Mouse (Mus musculus) liver, embryonic 12.5 days (tissue): Measurements from ENCODE around the gene Dydc2. TPM values are rescaled to one million over a fixed set of nuclear protein-coding genes. Genes with fewer than 3 reads are reported as not detected.
"Not testable (repeated sequence)": the region's sequence is repeated elsewhere in the genome, so short reads cannot be mapped to it uniquely, and the experiment has no call there.

Experiments
- ATAC-seq: fragments of 200-750 bp; cut with Nextera tagmentation; 2 replicates; pipeline ENCODE4 v1.8.0; 2017; ENCODE audit warnings: moderate number of reproducible peaks, mild to moderate bottlenecking, moderate library complexity
- H3K27ac ChIP-seq: fragments of 300-500 bp; sonication (generic); 2 replicates; pipeline ENCODE4 v1.5.1; 2016; ENCODE audit warnings: mild to moderate bottlenecking
- H3K27me3 ChIP-seq: fragments of 300-500 bp; sonication (generic); replicated peaks from 2 replicates; pipeline ENCODE4 v1.6.1; 2016; ENCODE audit warnings: mild to moderate bottlenecking, moderate library complexity
- H3K36me3 ChIP-seq: fragments of 300-500 bp; sonication (generic); 2 replicates; pipeline ENCODE4 v1.6.1; 2016; ENCODE audit warnings: mild to moderate bottlenecking, moderate library complexity
- H3K4me1 ChIP-seq: fragments of 300-500 bp; sonication (generic); 2 replicates; pipeline ENCODE4 v1.6.1; 2016
- H3K4me2 ChIP-seq: fragments of 300-500 bp; sonication (generic); 2 replicates; pipeline ENCODE4 v1.6.1; 2016; ENCODE audit warnings: mild to moderate bottlenecking, moderate library complexity
- H3K4me3 ChIP-seq: fragments of 300-500 bp; sonication (generic); 2 replicates; pipeline ENCODE4 v1.5.1; 2016; ENCODE audit warnings: mild to moderate bottlenecking, moderate library complexity
- H3K9ac ChIP-seq: fragments of 300-500 bp; sonication (generic); 2 replicates; pipeline ENCODE4 v1.6.1; 2016; ENCODE audit warnings: mild to moderate bottlenecking, moderate library complexity
- H3K9me3 ChIP-seq: fragments of 300-500 bp; sonication (generic); replicated peaks from 2 replicates; pipeline ENCODE4 v1.6.1; 2016; ENCODE audit warnings: mild to moderate bottlenecking, moderate library complexity
- WGBS: fragments of 180-500 bp; shearing (Covaris S2); methylation state at CpG from one replicate; pipeline ENCODE4 v1.1.7; 2016; ENCODE audit not compliant: insufficient replicate concordance; 5-methylcytosine and 5-hydroxymethylcytosine counted together
- polyA plus RNA-seq: library from polyadenylated mRNA; unstranded; fragments of >200 nt; fragmentation: Nextera tagmentation; extraction: Ambion mirVana; gene quantifications from 2 replicates; pipeline ENCODE4 v1.2.1, GENCODE M21; 2016

Gene Dydc2
- polyA plus RNA-seq, 1 experiment from 2014 or later: not detected

DNA sequence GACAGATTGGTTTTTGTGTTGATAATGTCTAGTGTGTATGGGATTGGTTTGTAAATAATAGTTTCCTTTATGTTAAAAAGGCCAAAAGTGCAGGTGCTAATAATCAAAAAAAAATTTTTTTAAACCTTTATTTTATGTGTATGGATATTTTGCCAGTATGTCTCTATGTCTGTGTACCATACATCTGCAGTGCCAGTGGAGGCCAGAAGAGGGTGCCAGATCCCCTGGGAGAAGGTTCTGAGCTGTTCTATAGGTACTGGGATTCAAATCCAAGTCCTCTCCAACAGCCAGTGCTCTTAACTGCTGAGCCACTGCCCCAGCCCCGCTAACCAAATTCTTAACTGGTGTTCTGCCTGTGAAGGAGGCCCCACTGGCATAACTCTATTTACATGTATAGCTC, 18.5 kb upstream of the Dydc2 start:
- Histone ChIP-seq H3K9ac (no peak overlapping the region), H3K36me3 (no peaks in the 10 kb centered on the region), H3K4me3 (no peak overlapping the region), H3K4me2 (no peak overlapping the region), H3K4me1 (no peaks in the 10 kb centered on the region), H3K9me3 (no peaks in the 10 kb centered on the region), H3K27me3 (no peaks in the 10 kb centered on the region), H3K27ac (no peak overlapping the region)
- 54% methylated on average over 1 of the region's 1 CpGs for WGBS
- no peak for ATAC-seq

DNA sequence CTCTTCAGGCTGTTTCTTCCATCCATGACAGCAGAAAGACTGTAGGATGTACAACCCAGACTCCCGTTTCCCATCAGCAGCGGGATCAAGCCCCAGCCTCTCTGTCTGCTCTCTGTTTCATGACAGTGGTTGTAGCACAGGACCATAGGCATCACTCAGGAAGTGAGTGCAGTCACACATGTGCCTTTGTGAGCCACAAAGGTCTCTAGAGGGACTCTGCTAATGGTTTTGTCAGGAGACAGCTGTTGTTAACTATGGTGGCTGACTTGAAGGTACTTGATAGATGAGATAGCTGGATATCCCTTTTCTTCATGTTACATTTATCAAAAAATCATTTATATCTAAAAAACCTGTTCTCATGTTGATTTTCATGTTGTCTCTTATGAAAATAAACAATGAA, 13.4 kb upstream of the Dydc2 start:
- no peaks in the 10 kb centered on the region for H3K4me1 ChIP-seq
- no peak overlapping the region for H3K4me2 ChIP-seq
- no peak overlapping the region for H3K4me3 ChIP-seq
- no peak overlapping the region for H3K9ac ChIP-seq
- no peaks in the 10 kb centered on the region for H3K9me3 ChIP-seq
- no peak overlapping the region for H3K27ac ChIP-seq
- WGBS: 60% methylated on average over 2 of the region's 2 CpGs
- no peaks in the 10 kb centered on the region for H3K36me3 ChIP-seq
- no peaks in the 10 kb centered on the region for H3K27me3 ChIP-seq
- no peak for ATAC-seq

DNA sequence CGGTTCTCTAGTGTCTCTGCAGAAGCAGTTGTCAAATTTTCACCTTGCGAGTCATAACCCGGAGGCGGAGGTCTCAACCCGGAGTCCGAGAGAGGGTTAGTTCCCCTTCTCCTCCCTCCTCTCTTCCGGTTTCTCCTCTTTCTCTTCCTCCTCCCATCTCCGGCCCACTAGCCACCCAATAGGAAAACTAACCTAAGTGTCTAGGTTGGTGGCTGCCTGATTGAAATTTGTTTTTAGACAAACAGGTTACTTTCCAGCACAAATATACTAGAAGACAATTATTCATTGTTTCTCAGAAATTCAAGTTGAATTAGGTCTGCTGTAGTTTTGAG, 3.9 kb upstream of the Dydc2 start:
- ATAC-seq: no peak
- H3K27ac ChIP-seq: no peak overlapping the region
- H3K9ac ChIP-seq: no peak overlapping the region
- peak overlapping the region; percentile 45 for H3K4me3 ChIP-seq
- peaks cover 17% of the 10 kb centered on the region for H3K4me1 ChIP-seq
- no peaks in the 10 kb centered on the region for H3K9me3 ChIP-seq
- 3% methylated on average over 8 of the region's 8 CpGs for WGBS
- no peaks in the 10 kb centered on the region for H3K36me3 ChIP-seq
- H3K27me3 ChIP-seq: peaks cover 16% of the 10 kb centered on the region
- H3K4me2 ChIP-seq: peak overlapping the region; percentile 69

DNA sequence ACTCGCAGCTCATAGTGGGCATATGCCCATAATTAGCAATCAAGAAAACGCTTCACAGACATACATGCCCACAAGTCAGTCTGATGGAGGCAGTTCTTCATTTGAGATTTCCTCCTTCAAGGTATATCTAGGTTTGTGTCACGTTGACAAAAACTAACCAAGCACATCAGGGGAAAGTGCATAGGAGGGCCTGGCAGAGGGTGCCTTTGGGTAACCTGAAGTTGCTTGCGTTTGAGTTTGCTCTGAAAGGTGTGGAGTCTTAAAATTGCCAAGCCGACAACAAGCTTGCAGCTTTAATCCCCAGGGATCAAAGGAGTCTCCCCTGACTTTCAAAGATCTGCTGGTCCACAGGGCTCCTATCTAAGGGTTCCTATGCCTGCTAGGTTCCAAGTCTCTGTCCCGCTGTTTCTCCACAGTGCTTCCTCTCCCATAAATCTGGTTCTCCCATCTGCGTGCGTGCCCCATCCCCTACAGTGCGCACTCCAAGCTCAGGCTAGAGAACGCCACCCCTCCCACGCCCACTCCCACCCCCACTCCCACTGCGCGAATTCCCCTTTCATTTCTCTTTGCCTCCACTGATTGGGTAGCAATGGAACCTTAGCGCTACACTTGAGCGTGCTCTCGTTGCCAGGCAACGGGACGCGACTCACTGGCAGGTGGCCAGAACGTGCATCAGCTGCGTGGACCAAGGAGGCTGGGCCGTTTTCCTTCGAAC, 3.4 kb upstream of the Dydc2 start, which contains the start of gene Dydc1:
TSS of gene Dydc1 (plus strand) at position 683 of the 715 bp plus-strand sequence.
- Histone ChIP-seq H3K4me2 (peak within 1 kb of the TSS; percentile 69), H3K27me3 (peaks cover 16% of the 10 kb centered on the region), H3K4me1 (peaks cover 17% of the 10 kb centered on the region), H3K36me3 (no peaks in the 10 kb centered on the region), H3K9me3 (no peaks in the 10 kb centered on the region), H3K4me3 (peak within 1 kb of the TSS; percentile 45), H3K9ac (no peak within 1 kb of the TSS), H3K27ac (no peak within 1 kb of the TSS)
- ATAC-seq: no peak
- 14% methylated on average over 23 of the region's 23 CpGs for WGBS

DNA sequence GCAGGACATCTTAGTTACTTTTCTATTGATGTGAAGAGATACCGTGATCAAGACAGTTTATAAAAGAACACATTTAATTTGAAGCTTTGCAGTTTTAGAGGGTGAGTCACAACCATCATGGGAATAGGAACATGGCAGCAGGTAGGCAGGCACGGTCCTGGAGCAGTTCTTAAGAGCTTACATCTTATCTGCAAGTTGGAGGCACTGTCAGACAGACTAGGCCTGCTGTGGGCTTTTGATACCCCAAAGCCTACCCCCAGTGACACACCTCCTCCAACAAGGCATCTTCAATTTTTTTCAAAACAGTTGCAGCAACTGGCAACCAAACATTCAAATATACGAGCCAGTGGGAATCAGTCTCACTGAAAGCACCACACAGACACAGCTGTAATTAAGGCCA, 1.3 kb upstream of the Dydc2 start:
- no peak overlapping the region for H3K9ac ChIP-seq
- H3K4me3 ChIP-seq: no peak overlapping the region
- ATAC-seq: peak; percentile 84
- H3K9me3 ChIP-seq: no peaks in the 10 kb centered on the region
- no peak overlapping the region for H3K4me2 ChIP-seq
- no peak overlapping the region for H3K27ac ChIP-seq
- WGBS: 55% methylated on average over 3 of the region's 3 CpGs
- peaks cover 29% of the 10 kb centered on the region for H3K4me1 ChIP-seq
- H3K36me3 ChIP-seq: no peaks in the 10 kb centered on the region
- peaks cover 16% of the 10 kb centered on the region for H3K27me3 ChIP-seq

DNA sequence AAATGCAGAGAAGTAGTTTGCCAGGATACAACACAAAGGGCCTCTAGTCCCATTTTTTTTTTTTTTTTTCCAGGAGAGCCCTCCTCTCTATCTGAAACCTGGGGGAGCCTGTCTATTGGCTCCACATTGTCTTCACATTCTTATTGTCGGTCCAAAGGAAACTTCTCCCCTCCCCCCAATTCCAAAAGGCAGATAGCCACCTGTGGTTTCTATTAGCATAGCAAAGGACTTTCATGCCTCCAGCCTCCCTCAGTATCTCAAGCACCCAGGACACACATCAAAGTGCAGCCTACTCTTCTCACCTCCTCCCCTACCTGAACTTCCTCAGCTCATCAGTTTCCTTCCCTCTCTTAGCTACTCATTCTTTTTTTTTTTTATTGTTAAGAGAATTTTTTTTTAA, 2.6 kb downstream of the Dydc2 start:
- ATAC-seq: no peak

DNA sequence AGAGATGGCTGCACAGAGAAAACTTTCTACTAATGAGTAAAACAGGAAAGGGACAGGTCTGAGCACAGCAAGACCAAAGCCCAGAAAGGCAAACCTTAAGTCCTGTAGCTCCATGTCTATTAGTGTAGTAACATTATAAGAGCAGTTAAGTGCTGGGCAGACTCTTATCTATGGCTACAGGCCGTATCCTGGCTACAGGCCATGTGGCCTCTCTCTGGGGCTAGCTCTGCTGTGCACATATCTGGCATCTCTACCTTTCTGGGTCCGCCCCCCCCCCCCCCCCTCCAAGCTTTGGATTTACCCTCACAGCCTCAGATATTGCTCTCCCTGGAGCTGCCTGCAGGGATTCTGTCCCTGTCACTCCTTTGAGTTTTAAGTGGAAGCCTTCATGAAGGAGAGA, 3.8 kb downstream of the Dydc2 start:
- no peak overlapping the region for H3K4me3 ChIP-seq
- peak overlapping the region; percentile 31 for H3K4me2 ChIP-seq
- no peaks in the 10 kb centered on the region for H3K27me3 ChIP-seq
- peak; percentile 98 for ATAC-seq
- no peaks in the 10 kb centered on the region for H3K9me3 ChIP-seq
- H3K36me3 ChIP-seq: no peaks in the 10 kb centered on the region
- peaks cover 24% of the 10 kb centered on the region for H3K4me1 ChIP-seq
- 11% methylated on average over 2 of the region's 2 CpGs for WGBS
- 0 out of 2 replicates have a peak overlapping the region, but pooled peaks have one; percentile 3 for H3K9ac ChIP-seq
- peak overlapping the region; percentile 51 for H3K27ac ChIP-seq

More for the DNA sequence above, 2.6 kb downstream of the Dydc2 start:
- no peaks in the 10 kb centered on the region; the same call in 1 of the 2 replicates for H3K27me3 ChIP-seq
- H3K27ac ChIP-seq: no peak overlapping the region
- no peaks in the 10 kb centered on the region for H3K36me3 ChIP-seq
- H3K9ac ChIP-seq: no peak overlapping the region
- H3K4me3 ChIP-seq: no peak overlapping the region
- peaks cover 35% of the 10 kb centered on the region for H3K4me1 ChIP-seq
- H3K9me3 ChIP-seq: no peaks in the 10 kb centered on the region
- 4% methylated on average over 1 of the region's 1 CpGs for WGBS
- no peak overlapping the region for H3K4me2 ChIP-seq

DNA sequence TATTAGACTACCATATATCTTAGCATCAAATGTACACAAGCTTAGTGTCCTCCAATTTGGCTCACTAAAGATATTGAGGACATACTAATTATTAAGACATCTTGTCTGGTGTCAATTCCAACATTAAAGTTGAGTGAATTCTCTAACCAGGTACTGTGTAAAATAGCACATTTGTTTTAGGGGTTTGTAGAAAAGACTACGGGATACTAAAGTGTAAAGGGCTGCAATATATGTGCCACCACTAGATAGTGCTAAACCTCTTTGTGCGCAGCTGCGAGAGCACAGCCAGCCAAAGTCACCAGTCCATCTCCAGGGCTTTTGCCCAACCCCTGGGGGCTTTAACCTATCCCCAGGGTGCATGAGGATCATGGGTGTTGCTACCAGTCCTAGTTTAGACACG, 15.8 kb downstream of the Dydc2 start:
- H3K4me3 ChIP-seq, H3K4me2 ChIP-seq, H3K27me3 ChIP-seq, H3K9ac ChIP-seq, H3K9me3 ChIP-seq, H3K27ac ChIP-seq, H3K4me1 ChIP-seq, H3K36me3 ChIP-seq, ATAC-seq: not testable (repeated sequence)
- WGBS: 50% methylated on average over 3 of the region's 4 CpGs

DNA sequence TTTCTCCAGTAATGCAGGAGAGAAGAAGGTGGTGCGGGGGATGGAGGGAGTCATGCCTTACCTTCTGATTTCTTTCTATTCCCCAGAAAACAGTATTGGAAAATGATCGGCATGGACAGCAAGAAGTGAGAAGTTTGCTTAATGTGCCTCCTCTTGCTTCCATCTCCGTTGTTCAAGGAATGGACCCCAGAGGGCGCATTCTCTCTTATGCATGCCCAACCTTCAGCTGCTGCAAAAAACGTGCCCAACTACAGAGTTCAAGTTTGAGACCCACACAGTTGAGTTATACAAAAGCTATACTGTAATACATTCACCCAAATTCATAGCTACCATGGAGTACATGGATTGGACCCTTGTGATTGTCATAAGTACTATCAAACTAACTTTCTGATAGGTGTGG, 16.5 kb downstream of the Dydc2 start:
- H3K9ac ChIP-seq: no peak overlapping the region
- H3K4me3 ChIP-seq: no peak overlapping the region
- H3K27ac ChIP-seq: no peak overlapping the region
- no peaks in the 10 kb centered on the region for H3K36me3 ChIP-seq
- no peaks in the 10 kb centered on the region for H3K9me3 ChIP-seq
- H3K4me2 ChIP-seq: no peak overlapping the region
- no peaks in the 10 kb centered on the region for H3K27me3 ChIP-seq
- 57% methylated on average over 5 of the region's 5 CpGs for WGBS
- 0 out of 2 replicates have a peak, but pooled peaks cover 3% of the 10 kb centered on the region for H3K4me1 ChIP-seq
- no peak for ATAC-seq

DNA sequence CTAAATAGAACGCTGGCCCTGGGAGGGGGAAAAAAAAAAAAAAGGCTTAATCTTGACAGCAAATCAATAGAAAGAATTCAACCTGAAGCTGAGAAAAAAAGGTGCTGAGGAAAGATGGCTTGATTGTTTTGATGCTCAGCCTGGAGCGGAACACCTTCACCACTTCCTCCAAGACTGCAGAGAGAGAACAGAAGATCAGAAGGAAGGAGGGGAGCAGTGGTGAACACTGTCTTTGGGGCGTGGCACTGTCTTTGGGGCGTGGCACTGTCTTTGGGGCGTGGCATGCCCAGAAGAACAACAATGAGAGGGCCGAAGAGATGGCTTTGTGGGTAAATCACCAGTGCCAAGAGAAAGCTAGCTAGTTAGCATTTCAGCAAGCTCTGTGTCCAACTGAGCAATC, 18.5 kb downstream of the Dydc2 start:
- Histone ChIP-seq H3K27me3 (no peaks in the 10 kb centered on the region), H3K36me3 (no peaks in the 10 kb centered on the region), H3K27ac (no peak overlapping the region), H3K9me3 (no peaks in the 10 kb centered on the region), H3K4me3 (no peak overlapping the region), H3K4me2 (no peak overlapping the region), H3K4me1 (0 out of 2 replicates have a peak, but pooled peaks cover 3% of the 10 kb centered on the region), H3K9ac (no peak overlapping the region)
- 37% methylated on average over 6 of the region's 6 CpGs for WGBS
- no peak for ATAC-seq

DNA sequence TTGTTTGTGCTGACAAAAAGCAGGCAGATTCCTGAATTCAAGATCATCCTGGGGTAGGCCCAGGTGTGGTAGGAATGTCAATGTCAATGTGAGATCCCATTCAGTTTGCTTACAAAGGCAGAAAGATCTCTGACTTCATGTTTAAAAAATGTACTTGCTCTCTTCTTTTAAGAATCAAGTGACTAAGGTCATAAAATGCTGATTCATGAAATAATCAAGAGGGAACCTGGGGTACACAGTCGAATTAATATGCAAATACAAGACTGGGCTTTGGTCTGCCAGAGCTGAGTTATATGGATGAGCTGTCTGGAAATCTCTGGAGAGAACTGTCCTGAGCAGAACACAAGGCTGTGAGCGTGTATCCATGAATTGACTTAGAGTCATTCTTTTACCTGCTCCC, 21.6 kb downstream of the Dydc2 start:
- H3K9me3 ChIP-seq: no peaks in the 10 kb centered on the region
- no peaks in the 10 kb centered on the region for H3K27me3 ChIP-seq
- 59% methylated on average over 2 of the region's 2 CpGs for WGBS
- H3K4me3 ChIP-seq: no peak overlapping the region
- H3K36me3 ChIP-seq: no peaks in the 10 kb centered on the region
- H3K27ac ChIP-seq: no peak overlapping the region
- ATAC-seq: no peak
- H3K9ac ChIP-seq: no peak overlapping the region
- no peak overlapping the region for H3K4me2 ChIP-seq
- H3K4me1 ChIP-seq: 0 out of 2 replicates have a peak, but pooled peaks cover 3% of the 10 kb centered on the region

DNA sequence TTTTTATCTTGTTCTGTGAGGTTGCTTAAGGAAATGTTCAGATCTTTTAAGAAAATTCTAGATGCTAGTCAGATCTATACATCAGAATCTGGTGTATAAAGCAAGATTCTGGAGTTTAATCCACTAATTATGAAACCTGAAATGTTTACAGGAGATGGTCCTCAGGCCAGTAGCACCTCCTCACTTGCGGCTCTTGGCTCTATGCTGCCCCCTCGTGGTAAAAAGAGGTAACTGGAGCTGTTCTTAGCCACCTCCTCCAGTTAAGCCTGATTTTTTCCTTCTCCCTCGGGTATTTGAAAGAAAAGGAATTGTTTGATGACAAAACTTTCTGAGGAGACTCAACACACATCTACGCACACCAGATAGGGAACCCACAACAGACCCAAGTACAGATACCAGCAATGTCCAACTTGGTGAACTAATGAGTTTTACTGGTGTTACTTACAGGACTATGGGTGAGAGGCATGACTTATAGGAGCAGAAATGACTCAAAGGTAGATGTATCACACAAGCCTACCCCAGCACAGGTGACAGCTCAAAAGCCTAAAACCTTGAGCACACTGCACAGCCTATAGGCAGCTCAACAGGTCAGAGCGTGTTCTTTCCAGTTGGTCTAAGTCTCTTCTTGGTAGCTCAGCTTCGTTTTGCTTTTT, 33.7 kb downstream of the Dydc2 start:
- ATAC-seq: peak; percentile 55; the same call in 1 of the 2 replicates
- Histone ChIP-seq H3K4me3 (no peak overlapping the region), H3K27me3 (peaks cover 11% of the 10 kb centered on the region; the same call in 1 of the 2 replicates), H3K9ac (no peak overlapping the region), H3K4me1 (peaks cover 10% of the 10 kb centered on the region; the same call in 1 of the 2 replicates), H3K27ac (no peak overlapping the region), H3K36me3 (no peaks in the 10 kb centered on the region), H3K4me2 (no peak overlapping the region), H3K9me3 (no peaks in the 10 kb centered on the region)
- 24% methylated on average over 6 of the region's 6 CpGs for WGBS
